Mouse (Mus musculus): Measurements from ENCODE around the gene Zfp366.

DNA sequence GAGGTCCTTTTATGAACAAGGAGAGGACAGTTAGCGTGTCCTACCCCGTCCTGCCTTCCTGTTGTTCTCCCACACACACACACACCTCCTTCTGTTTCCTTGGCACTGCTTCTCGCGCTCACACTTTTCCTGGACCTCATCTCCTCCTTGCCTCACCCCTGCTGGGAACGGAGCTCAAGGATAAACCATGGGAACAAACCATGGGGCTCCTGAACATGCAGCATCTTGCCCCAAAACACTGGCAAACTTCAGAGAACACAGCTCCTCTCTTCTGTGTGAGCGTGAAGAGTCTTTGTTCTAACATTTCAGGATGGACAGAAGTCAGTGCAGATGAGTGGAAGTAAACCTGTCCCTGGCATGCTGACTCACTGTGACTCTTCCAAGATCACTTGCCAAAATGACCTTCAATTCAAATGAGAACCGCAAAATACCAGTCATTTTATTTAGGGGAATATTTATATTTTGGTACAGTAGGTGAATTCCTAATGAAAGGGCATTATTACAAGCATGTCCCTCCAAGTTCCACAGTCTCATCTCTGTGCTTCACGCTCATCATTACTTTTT is 38.8 kb downstream of the Zfp366 start:
- TF ChIP-seq CTCF (IDR thresholded peaks at IDR 0.05; ENCODE audit: control insufficient read depth, insufficient read depth, low read length) = no peak
- TF ChIP-seq POLR2A (IDR thresholded peaks at IDR 0.05; ENCODE audit: borderline replicate concordance, control insufficient read depth, low read depth, low read length) = no peak

Measured in bone marrow, adult 2 months (tissue).